Mouse (Mus musculus): ENCODE results near the gene Arl15.

Gene Arl15

DNA sequence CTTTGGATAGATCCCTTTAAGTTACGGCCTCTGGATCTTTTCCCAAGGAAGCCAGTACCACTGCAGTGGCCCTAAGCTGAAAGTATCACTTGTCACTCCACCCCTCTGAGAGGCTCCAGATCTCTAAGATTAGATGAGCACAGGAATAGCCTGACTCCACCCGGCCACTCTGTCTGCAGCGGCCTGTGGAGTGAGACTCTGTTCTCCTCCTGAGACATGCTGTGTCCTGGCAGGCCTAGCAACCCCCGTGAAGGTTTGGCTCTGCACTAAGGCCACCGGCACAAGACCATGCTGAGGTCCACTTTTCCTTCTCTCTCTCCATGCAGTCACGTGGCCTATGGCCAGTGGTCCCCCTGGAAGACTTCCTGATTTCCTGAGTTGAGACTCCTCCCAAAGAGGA is 200.3 kb downstream of the Arl15 start:
- no peak for DNase-seq

- no peak for DNase-seq
Measured at GRCm38 (mm10) chr13:113995490-113996236, 201.4 kb downstream of the Arl15 start.

DNA sequence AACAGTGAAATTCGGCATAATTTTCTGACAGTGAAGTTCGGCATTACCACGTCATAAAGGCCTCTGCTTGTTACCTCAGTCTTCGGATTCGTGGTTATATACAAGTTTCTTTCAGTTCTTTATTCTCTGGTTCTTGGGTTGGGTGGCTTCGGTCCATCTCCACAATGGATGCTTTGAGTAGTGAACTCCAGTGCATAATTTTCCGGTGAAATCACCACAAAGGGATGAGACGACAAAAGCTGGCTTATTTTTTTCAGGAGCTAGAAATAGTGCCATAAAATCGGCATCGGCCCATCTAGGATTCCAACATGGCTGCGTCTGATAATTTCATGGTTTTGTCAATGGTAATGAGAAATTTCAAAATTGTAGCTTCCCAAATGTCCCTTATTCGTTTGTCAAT is 204.5 kb downstream of the Arl15 start:
- no peak for DNase-seq

DNA sequence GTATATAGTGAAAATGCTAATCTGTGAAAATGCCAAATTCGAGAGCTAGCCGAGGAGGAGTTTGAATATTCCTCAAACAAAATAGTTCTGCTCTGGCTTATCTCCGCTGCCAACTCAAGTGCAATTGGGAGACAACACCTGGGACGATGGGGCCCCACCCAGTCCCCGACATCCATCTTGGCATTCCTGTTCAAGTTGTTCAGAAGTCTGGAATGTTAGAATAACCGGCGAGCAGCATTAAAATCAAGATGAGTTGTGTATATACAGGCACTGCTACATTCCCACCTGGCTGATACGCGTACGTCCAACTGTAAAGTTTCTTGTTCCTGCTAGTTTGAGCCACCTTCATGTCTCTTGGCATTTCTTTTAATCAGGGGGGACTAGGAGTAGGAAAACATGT is 209.2 kb downstream of the Arl15 start:
- no peak for DNase-seq

DNA sequence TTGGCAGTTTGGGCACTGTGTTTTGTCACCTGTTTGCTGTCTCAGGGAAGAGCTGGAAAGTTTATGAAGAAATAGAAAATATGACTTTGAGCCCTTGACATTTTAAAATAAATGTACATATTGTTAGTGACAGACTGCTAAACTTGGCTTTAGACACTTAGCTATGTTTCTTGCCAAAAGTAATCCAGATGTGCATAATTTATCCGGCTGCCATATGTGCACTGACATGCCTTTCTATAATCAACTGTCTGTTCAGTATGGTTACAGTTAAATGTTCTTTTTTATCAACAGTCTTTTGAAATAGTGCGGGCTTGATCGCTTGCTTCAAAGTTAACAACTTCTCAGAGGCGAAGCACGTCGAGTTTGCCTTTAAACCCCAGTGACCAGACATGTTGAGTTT is 209.9 kb downstream of the Arl15 start:
- DNase-seq = no peak

GRCm38 (mm10) chr13:114009786-114010185 is 215.5 kb downstream of the Arl15 start:
- DNase-seq = no peak

DNA sequence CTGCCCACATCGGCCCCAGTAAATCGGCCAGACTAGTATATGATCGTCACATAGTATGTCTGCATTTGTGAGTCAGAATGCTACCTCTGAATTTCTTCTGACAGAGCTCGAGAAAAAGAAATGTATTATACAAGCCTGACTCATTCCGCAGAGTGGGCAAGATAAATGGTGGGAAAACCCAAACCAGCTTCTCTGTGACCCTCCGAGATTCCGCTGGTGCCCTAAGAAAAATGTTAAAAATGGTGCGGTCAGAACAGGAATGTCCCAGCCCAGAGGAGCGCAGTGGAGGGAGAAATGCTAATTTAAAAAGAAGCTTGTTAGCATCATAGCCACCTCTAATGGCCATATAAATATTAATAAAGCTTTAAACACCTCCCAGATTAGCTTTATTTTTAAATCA is 216.2 kb downstream of the Arl15 start:
- no peak for DNase-seq

- no peak for DNase-seq
Measured at GRCm38 (mm10) chr13:114011019-114011418, 216.7 kb downstream of the Arl15 start.

GRCm38 (mm10) chr13:114017928-114018327 is 223.6 kb downstream of the Arl15 start:
- no peak for DNase-seq

DNA sequence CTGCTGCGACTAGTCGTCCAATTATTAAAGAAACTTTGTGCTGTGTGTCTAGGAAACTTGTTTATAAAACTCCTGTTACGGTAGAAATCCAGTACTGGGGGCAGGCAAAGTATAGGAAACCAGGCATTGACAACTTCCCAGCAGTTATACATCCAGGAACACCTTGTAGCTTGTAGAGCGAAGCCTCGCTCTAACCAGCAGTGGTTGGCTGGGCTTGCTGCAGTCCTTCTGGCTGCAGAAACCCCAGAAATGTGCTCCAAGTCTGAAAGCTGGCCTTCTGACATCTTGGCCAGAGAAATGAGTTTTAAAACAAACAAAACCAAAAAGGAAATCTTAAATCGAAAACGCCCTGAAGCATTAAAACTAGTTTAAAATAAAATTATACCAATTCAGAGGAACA is 229.2 kb downstream of the Arl15 start:
- no peak for DNase-seq

- DNase-seq = no peak
Measured at GRCm38 (mm10) chr13:114026306-114026705, 232.0 kb downstream of the Arl15 start.

DNA sequence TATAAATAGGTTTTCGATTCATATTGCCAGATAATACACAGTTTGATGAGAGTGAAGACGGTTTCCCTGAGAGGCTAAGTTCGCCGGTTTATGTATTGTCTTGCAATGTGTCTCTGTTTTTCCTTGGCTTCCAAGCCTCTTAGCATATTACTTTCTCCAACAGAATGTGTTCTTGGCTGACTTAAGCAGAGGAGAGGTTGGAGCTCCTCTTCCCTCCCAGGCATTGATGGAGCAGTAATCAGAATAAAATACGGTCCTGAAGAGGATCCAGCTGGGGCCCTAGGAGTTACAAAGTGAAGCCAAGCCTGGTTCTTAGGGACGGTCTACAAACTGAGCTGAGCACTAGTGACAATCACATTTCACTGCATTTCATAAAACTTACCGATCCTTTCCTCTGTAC is 232.4 kb downstream of the Arl15 start:
- DNase-seq = no peak

DNA sequence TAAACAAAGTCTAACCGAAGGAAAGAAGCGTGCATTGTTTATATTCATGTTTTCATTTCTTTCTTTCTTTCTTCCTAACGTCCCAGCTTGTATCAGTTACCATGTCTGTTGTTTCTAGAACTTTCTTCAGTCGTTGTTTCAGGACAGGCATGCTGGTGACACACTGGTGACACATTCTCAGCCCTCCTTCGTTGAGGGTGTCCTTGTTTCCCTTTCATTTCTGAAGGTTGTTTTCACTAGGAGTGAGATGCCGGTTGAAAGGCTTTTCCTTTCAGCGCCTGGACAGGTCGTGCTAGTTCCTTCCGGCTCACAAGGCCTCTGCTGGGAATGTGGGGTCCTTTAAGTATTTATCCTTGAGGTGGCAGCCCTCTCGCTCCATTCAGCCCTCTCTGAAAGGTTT is 253.8 kb downstream of the Arl15 start:
- DNase-seq = no peak

DNA sequence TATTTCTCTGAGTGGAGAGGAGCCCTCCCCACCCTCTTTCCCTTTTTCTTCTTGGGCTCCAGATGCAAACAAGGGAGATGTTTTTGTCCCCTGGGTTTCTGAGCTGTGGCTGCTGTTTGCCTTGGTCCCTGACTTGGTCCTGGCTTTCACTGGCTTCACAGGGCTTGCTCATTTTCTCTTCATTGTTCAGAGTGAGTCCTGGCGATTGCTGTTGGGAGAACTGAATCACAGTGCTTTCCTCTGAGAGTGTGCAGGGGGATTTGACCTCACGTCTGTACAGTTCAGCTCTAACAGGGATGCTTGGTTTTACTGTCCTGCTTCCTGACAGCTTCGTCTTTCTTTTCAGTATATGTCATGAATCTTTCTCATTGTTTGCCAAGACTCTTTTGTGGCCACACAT is 254.4 kb downstream of the Arl15 start:
- DNase-seq = no peak

GRCm38 (mm10) chr13:114051151-114051850 is 257.0 kb downstream of the Arl15 start:
- no peak for DNase-seq

DNA sequence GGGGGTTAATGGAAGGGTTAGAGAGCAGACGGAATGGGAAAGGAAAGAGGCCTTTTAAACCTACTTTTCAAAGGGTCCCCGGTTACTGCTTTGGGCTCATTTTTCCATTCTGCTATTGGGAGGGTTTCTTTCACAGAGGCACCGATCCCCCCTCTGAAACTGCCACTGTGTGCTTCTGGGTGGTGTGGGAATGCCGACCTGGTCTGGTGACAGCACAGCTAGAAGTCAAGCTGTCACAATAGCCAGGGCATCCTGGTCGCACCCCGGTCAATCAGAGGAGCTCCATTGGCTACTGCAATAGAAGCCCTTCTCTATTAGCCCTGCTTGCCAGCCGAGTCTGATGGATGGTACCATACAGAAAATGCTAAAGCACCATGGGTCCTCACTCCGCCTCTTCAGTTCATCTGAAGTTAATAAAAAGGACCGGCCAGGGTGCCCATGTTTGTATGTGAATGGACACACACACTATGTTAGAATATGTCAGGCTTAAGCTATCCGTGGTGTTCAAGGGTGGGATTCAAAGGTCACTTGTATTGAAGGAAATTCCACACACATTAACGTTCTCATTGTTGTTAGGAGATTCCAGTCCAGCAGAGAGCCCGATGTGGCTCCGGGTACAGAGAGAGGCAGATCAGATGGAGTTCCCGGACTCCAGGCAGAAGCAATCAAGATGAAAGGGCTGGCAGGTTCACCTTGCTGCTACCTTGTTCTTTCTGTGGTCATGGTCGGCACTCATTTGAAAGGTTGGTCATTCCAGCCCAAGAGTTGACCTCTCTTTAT is 258.3 kb downstream of the Arl15 start:
- no peak for DNase-seq

- DNase-seq = no peak
Measured at GRCm38 (mm10) chr13:114053261-114053660, 259.0 kb downstream of the Arl15 start.

- DNase-seq = no peak
Measured at GRCm38 (mm10) chr13:114055686-114056085, 261.4 kb downstream of the Arl15 start.

DNA sequence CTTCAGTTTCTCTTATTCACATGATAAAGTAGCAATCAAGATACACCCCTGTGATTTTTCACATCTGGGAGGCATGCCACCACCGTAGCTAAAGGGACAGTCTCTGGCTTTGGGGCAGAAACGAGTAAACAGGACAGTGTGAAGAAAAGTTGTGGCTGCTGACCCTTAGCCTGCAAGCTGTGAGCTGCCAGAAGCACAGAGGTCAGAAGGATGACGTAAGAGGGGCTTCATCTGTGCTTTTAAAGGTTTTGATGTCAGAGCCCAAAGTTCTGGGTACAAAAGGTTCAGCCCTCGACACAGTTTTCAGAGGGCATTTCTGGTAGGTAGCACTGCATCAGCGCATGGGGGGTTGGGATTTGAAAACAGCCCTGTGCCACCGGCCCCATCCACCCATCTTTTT is 266.0 kb downstream of the Arl15 start:
- DNase-seq = no peak

DNA sequence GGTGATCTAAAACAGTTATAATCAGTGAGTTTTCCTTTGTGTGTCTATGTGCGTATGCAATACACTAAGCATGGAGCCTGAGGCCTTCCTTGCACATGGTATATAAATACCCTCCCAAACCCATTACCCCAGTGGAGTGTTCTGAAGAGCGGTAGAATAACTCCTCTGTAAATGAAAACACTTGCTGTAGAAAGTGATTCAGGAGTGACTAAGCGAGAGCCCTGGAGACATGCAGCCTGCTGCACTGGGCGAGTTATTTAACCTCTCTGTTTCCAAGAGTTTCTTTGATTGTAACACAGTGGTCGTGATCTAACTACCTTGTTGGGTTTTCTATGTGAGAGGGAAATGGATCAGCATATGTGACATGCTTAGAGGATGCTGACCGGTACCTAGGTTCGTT is 266.9 kb downstream of the Arl15 start:
- DNase-seq = no peak

DNA sequence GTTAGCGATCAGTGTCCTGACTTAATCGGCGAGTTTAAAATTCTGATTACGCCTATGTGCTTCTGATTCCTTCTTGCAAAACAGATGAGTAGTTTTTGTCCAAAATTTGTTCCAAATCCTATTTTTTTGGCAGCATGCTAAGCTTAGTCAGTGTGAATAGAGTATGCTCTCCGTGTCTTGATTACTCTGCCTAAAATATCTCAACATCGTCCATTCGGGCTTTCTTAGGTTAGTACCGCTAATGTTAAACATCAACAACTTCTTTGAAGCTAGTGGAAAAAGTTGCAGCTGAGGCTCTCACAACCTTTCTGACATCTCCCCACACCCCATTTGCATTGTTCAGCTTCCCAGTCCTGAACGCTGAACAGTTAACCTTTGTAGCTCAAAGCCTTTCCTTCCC is 269.8 kb downstream of the Arl15 start:
- no peak for DNase-seq

GRCm38 (mm10) chr13:114065012-114065411 is 270.7 kb downstream of the Arl15 start:
- DNase-seq = no peak

GRCm38 (mm10) chr13:114068421-114068820 is 274.1 kb downstream of the Arl15 start:
- no peak for DNase-seq

DNA sequence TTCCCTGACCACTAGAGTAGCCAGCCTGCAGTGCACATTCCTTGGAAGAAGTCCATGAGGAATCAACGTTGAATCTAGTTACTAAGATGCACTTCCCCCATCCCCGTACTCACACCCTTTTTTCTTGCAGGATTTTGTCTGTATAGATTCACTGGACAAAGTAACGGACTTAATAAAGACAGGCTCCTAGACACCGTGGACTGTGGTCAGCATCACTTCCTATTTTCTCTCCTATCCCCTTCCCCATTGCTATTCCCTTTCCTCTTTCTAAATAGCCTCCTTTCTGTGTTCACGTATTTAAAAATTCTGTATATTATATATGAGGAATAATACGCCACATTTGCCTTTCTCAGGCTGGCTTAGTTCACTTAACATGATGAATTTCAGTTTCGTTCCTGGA is 277.1 kb downstream of the Arl15 start:
- DNase-seq = no peak

All from kidney, postnatal 14 days (tissue).